Mouse (Mus musculus) c-Kit-negative CD71-positive TER-119-positive erythroid progenitor cells, embryonic 14.5 days (primary cell): ENCODE measurements around the gene Mbip.

Experiments
- DNase-seq: peaks from one replicate; pipeline ENCODE4 v3.0.0-alpha.2; 2013; ENCODE audit warnings: low read depth, low spot score

Mbip gene

GRCm38 (mm10) chr12:56295160-56295559 lies 50.5 kb downstream of the Mbip start:
- DNase-seq: no peak

GRCm38 (mm10) chr12:56288548-56288947 lies 57.1 kb downstream of the Mbip start:
- no peak for DNase-seq

GRCm38 (mm10) chr12:56286828-56287227 lies 58.9 kb downstream of the Mbip start:
- no peak for DNase-seq

GRCm38 (mm10) chr12:56284210-56284609 lies 61.5 kb downstream of the Mbip start:
- no peak for DNase-seq

GRCm38 (mm10) chr12:56281649-56282048 lies 64.0 kb downstream of the Mbip start:
- DNase-seq: no peak
